ENCODE assay signal across 14 mouse cellular contexts in the genomic region with DNA sequence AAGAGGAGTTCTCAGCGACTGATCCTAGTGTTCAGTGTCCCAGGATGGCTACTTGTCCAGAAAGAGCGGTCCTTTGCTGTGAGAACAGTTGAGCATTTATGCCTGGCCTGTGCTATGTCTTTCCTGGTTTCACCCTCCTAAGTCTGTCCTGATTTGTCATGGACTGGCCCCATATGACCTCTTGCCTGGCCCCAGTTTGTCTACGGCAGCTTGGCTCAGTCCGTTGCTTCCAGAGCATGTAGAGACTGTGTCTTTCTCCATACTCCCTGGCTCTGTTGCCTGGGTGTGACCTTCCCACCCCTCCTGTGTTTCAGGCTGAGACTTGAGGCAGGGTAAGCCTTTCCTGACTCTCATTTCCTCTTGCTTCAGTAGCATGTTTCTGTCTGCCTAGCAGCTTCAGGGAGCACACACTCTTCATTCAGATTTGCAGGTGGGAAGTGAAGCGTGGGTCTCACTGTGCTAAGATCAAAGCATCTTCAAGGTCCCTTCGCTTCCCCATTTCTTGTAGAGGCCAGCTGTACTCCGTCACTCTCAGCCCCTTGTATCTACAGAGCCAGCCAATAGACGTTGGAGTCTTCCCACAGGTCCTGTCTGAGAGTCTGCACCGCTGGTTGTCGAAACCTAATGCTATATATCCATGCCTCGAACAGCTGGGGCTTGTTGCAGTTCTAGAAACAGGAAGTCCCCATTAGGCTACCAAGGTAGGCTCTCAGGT.
DNase-seq lines count a peak whose midpoint lies in the region; ATAC-seq and TF ChIP-seq lines count a peak whose summit lies in the region.
"Had no signal": no experiment of that assay in that cellular context is flagged by ENCODE, and none has a peak within 500 bp of the region (broad histone marks: within the 10 kb centered on the region; RNA-seq: fewer than 3 reads in every experiment).

No protein-coding gene starts in this region.

- peak; percentile 28 for DNase-seq in gastrocnemius, adult 18-20 months (ENCODE audit: low spot score)
- no peak for DNase-seq in gastrocnemius, postnatal 10 days
- DNase-seq in liver, adult 2 months (ENCODE audit: extremely low read depth, low read depth, low spot score) = peak; percentile 36
- DNase-seq in liver, embryonic 11.5 days (ENCODE audit: low spot score) = no peak
- peak; percentile 41 for DNase-seq in thymus, postnatal 14 days
- DNase-seq in limb, embryonic 10.5 days (ENCODE audit: low spot score) = no peak
- DNase-seq in left cerebral cortex, adult 11 months (ENCODE audit: low spot score) = no peak
- DNase-seq: cerebellum, adult 11-12 months; liver had no signal

- no peak overlapping the region for H3K4me3 ChIP-seq in liver, adult 2 months (ENCODE audit: insufficient read depth, low read depth, low read length)
- no peak overlapping the region for H3K4me3 ChIP-seq in liver, embryonic 11.5 days (ENCODE audit: low read depth, low read length)
- H3K4me3 ChIP-seq in limb, embryonic 10.5 days = no peak overlapping the region
- H3K4me3 ChIP-seq: intestine, embryonic 15.5 days; left cerebral cortex, adult 2 months; midbrain, embryonic 12.5 days had no signal

- no peaks in the 10 kb centered on the region for H3K9me3 ChIP-seq in liver, embryonic 11.5 days (ENCODE audit: control insufficient read depth, low read length)
- no peaks in the 10 kb centered on the region for H3K9me3 ChIP-seq in limb, embryonic 10.5 days (replicated peaks)
- H3K9me3 ChIP-seq: intestine, embryonic 15.5 days; midbrain, embryonic 12.5 days had no signal

- no peak for TF ChIP-seq CTCF in liver, adult 2 months (IDR thresholded peaks at IDR 0.05; ENCODE audit: low read depth, low read length)

- H3K4me2 ChIP-seq in liver, embryonic 11.5 days = no peak overlapping the region
- H3K4me2 ChIP-seq: intestine, embryonic 15.5 days; midbrain, embryonic 12.5 days had no signal

- H3K79me2 ChIP-seq in liver, adult 2 months (ENCODE audit: control insufficient read depth, insufficient read depth, low read length) = no peaks in the 10 kb centered on the region; the same call in 1 of the 2 replicates

- no peak overlapping the region for H3K27ac ChIP-seq in liver, adult 2 months (replicated peaks; ENCODE audit: insufficient read depth, low read depth, low read length)
- no peak overlapping the region for H3K27ac ChIP-seq in liver, embryonic 11.5 days (ENCODE audit: low read depth, low read length)
- no peak overlapping the region for H3K27ac ChIP-seq in limb, embryonic 10.5 days
- H3K27ac ChIP-seq: intestine, embryonic 15.5 days; left cerebral cortex, adult 2 months; midbrain, embryonic 12.5 days had no signal

- WGBS in liver, adult 2 months = 74% methylated on average over 11 of the region's 11 CpGs
- WGBS in liver, embryonic 11.5 days = 80% methylated on average over 11 of the region's 11 CpGs
- 83% methylated on average over 11 of the region's 11 CpGs for WGBS in limb, embryonic 10.5 days

- TF ChIP-seq POLR2A in liver, adult 2 months (IDR thresholded peaks at IDR 0.05; ENCODE audit: extremely low read depth, insufficient read depth, low read length) = no peak

- ATAC-seq in liver, embryonic 11.5 days (replicated peaks; ENCODE audit: low FRiP score) = no peak
- 0 out of 2 replicates have a peak, but pooled peaks have one; percentile 31 for ATAC-seq in common myeloid progenitor, adult 5-6 weeks (replicated peaks; ENCODE audit: low read depth, poor library complexity, severe bottlenecking)
- ATAC-seq: intestine, embryonic 15.5 days; lung, postnatal 0 days had no signal

- no peaks in the 10 kb centered on the region for H3K27me3 ChIP-seq in liver, adult 2 months (ENCODE audit: control insufficient read depth, insufficient read depth, low read length)
- H3K27me3 ChIP-seq in liver, embryonic 11.5 days (replicated peaks; ENCODE audit: control insufficient read depth, insufficient read depth, low read length) = no peaks in the 10 kb centered on the region
- H3K27me3 ChIP-seq in limb, embryonic 10.5 days (ENCODE audit: low read depth, poor library complexity, severe bottlenecking) = no peaks in the 10 kb centered on the region
- H3K27me3 ChIP-seq: intestine, embryonic 15.5 days; midbrain, embryonic 12.5 days had no signal

- H3K4me1 ChIP-seq in liver, adult 2 months (ENCODE audit: control insufficient read depth, insufficient read depth, low read length) = peaks cover 15% of the 10 kb centered on the region
- peaks cover 10% of the 10 kb centered on the region for H3K4me1 ChIP-seq in liver, embryonic 11.5 days (replicated peaks; ENCODE audit: control insufficient read depth, insufficient read depth, low read length)
- peaks cover 10% of the 10 kb centered on the region for H3K4me1 ChIP-seq in limb, embryonic 10.5 days
- H3K4me1 ChIP-seq: midbrain, embryonic 12.5 days had no signal

- H3K9ac ChIP-seq in liver, adult 2 months (ENCODE audit: low read depth, low read length) = no peak overlapping the region
- H3K9ac ChIP-seq in liver, embryonic 11.5 days (ENCODE audit: low read depth, low read length) = no peak overlapping the region
- H3K9ac ChIP-seq: intestine, embryonic 15.5 days; midbrain, embryonic 12.5 days had no signal

- no peaks in the 10 kb centered on the region for H3K36me3 ChIP-seq in liver, adult 2 months (ENCODE audit: control insufficient read depth, insufficient read depth, low read length)
- 0 out of 2 replicates have a peak, but pooled peaks cover 2% of the 10 kb centered on the region for H3K36me3 ChIP-seq in liver, embryonic 11.5 days (ENCODE audit: control insufficient read depth, insufficient read depth, low read length)
- peaks cover 55% of the 10 kb centered on the region for H3K36me3 ChIP-seq in limb, embryonic 10.5 days
- H3K36me3 ChIP-seq: intestine, embryonic 15.5 days had no signal

Comparison
In these comparisons a context has a peak if more than half of its experiments do, and no peak if none do; other contexts are left out.
1. DNase-seq: peak in gastrocnemius, adult 18-20 months (single experiment), liver, adult 2 months (single experiment) and thymus, postnatal 14 days (single experiment); none in gastrocnemius, postnatal 10 days (single experiment), liver, embryonic 11.5 days (single experiment), limb, embryonic 10.5 days (single experiment) and left cerebral cortex, adult 11 months (single experiment).